ENCODE assay signal across 10 mouse cellular contexts in genomic region chr15:11753216-11753615, GRCm38 (mm10).
DNase-seq lines count a peak whose midpoint lies in the region; ATAC-seq and TF ChIP-seq lines count a peak whose summit lies in the region.
"Had no signal": no experiment of that assay in that cellular context is flagged by ENCODE, and none has a peak within 500 bp of the region (broad histone marks: within the 10 kb centered on the region; RNA-seq: fewer than 3 reads in every experiment).

No protein-coding gene starts in this region.

- intact Hi-C loops in left cerebral cortex, postnatal 4 days (cut with DNase I), result loop anchor here (2.0 to 5.0 kb wide), 2 partner anchors 154 to 216 kb away; partner anchors contain the start of gene Npr3

- no peak for DNase-seq in forebrain, postnatal 0 days
- peak; percentile 28 to 82 for DNase-seq in adrenal gland, adult (ENCODE audit: inconsistent age in 2 of 2, low spot score in 1 of 2)
- DNase-seq in frontal cortex, postnatal 14 days (ENCODE audit: low spot score in 2 of 2), result peak; percentile 16 to 35
- DNase-seq in kidney, adult 9 months, result peak; percentile 57
- peak; percentile 54 for DNase-seq in left cerebral cortex, postnatal 4 days
- peak; percentile 67 to 72 for DNase-seq in right cerebral cortex, adult 2 months (ENCODE audit: low spot score in 2 of 2)
- no peak for DNase-seq in thymus, adult 18-20 months

- no peak for ATAC-seq in forebrain, postnatal 0 days
- no peak for ATAC-seq in forebrain, embryonic 12.5 days (ENCODE audit: low FRiP score)

- peak; percentile 72 for TF ChIP-seq CTCF in forebrain, postnatal 0 days (IDR thresholded peaks at IDR 0.05; ENCODE audit: low read depth)

- H3K27me3 ChIP-seq in forebrain, postnatal 0 days (ENCODE audit: insufficient read depth, low read length), result no peaks in the 10 kb centered on the region
- no peaks in the 10 kb centered on the region for H3K27me3 ChIP-seq in forebrain, embryonic 12.5 days
- H3K27me3 ChIP-seq: neural tube, embryonic 12.5 days had no signal

- no peak overlapping the region for H3K4me2 ChIP-seq in forebrain, postnatal 0 days (ENCODE audit: low read depth)
- no peak overlapping the region for H3K4me2 ChIP-seq in forebrain, embryonic 12.5 days
- H3K4me2 ChIP-seq: neural tube, embryonic 12.5 days had no signal

- WGBS in forebrain, postnatal 0 days, result 23% methylated on average over 3 of the region's 3 CpGs
- 28% methylated on average over 3 of the region's 3 CpGs for WGBS in forebrain, embryonic 12.5 days

- H3K27ac ChIP-seq in forebrain, postnatal 0 days (ENCODE audit: low read depth, low read length), result no peak overlapping the region
- no peak overlapping the region for H3K27ac ChIP-seq in forebrain, embryonic 12.5 days
- H3K27ac ChIP-seq: neural tube, embryonic 12.5 days had no signal

- no peaks in the 10 kb centered on the region for H3K9me3 ChIP-seq in forebrain, postnatal 0 days (ENCODE audit: low read length)
- no peaks in the 10 kb centered on the region for H3K9me3 ChIP-seq in forebrain, embryonic 12.5 days
- H3K9me3 ChIP-seq: G1E; neural tube, embryonic 12.5 days had no signal

- no peak overlapping the region for H3K4me3 ChIP-seq in forebrain, postnatal 0 days (ENCODE audit: low read depth, low read length)
- H3K4me3 ChIP-seq in forebrain, embryonic 12.5 days (replicated peaks), result no peak overlapping the region
- H3K4me3 ChIP-seq: neural tube, embryonic 12.5 days had no signal

- no peaks in the 10 kb centered on the region for H3K4me1 ChIP-seq in forebrain, postnatal 0 days (ENCODE audit: insufficient read depth)
- no peaks in the 10 kb centered on the region for H3K4me1 ChIP-seq in forebrain, embryonic 12.5 days
- H3K4me1 ChIP-seq: neural tube, embryonic 12.5 days had no signal

- H3K9ac ChIP-seq in forebrain, postnatal 0 days, result no peak overlapping the region
- no peak overlapping the region for H3K9ac ChIP-seq in forebrain, embryonic 12.5 days
- H3K9ac ChIP-seq: neural tube, embryonic 12.5 days had no signal

- H3K36me3 ChIP-seq in forebrain, postnatal 0 days (ENCODE audit: insufficient read depth), result no peaks in the 10 kb centered on the region
- H3K36me3 ChIP-seq in forebrain, embryonic 12.5 days (replicated peaks), result no peaks in the 10 kb centered on the region
- H3K36me3 ChIP-seq: G1E; neural tube, embryonic 12.5 days had no signal

Comparison
In these comparisons a context has a peak if more than half of its experiments do, and no peak if none do; other contexts are left out.
1. DNase-seq: peak in adrenal gland, adult (2 of 2), frontal cortex, postnatal 14 days (2 of 2), kidney, adult 9 months (single experiment), left cerebral cortex, postnatal 4 days (single experiment) and right cerebral cortex, adult 2 months (2 of 2); none in forebrain, postnatal 0 days (single experiment) and thymus, adult 18-20 months (0 of 2).